Mouse (Mus musculus): ENCODE measurements around the gene Tifab. TPM values are rescaled to one million over a fixed set of nuclear protein-coding genes. Genes with fewer than 3 reads are reported as not detected.

Gene Tifab
- polyA plus RNA-seq, 1 experiment: 0.18 TPM

DNA sequence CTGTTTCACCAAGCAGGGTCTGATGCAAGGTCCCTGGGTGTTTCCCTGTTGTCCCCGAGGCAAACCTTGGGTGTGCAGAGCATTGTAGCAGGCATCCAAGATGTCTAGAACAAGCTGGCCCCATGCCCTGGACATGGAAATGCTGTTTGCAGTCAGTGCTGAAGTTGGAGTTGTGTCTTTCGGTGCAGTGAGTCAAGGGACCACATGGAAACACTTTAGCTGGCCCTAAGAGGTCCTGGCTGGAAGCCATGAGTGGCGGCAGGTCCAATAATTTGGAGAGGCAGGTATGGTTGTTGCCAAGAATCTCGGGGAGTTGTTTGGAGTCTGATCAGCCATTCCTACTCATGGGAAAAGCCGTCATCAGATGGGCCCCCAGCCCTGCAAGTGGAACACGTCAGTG lies 14.9 kb downstream of the Tifab start:
- no peak for TF ChIP-seq EP300 (IDR thresholded peaks at IDR 0.05; ENCODE audit: insufficient read depth, low read depth, low read length)
- no peak for TF ChIP-seq CTCF (IDR thresholded peaks at IDR 0.05; ENCODE audit: low read depth, low read length)
- no peak for TF ChIP-seq POLR2A (IDR thresholded peaks at IDR 0.05; ENCODE audit: insufficient read depth, low read length)
- Histone ChIP-seq H3K4me3 (ENCODE audit: low read depth, low read length) (no peak overlapping the region), H3K4me1 (ENCODE audit: control insufficient read depth, insufficient read depth, low read length) (no peaks in the 10 kb centered on the region), H3K27me3 (ENCODE audit: control insufficient read depth, insufficient read depth, low read length, poor library complexity, severe bottlenecking) (no peaks in the 10 kb centered on the region), H3K27ac (ENCODE audit: insufficient read depth, low read length) (no peak overlapping the region), H3K36me3 (ENCODE audit: control insufficient read depth, insufficient read depth, low read length, poor library complexity, severe bottlenecking) (no peaks in the 10 kb centered on the region), H3K9me3 (replicated peaks; ENCODE audit: control insufficient read depth, insufficient read depth, low read length, poor library complexity, severe bottlenecking) (no peaks in the 10 kb centered on the region), H3K9ac (ENCODE audit: low read depth, poor library complexity, severe bottlenecking) (no peak overlapping the region)

GRCm38 (mm10) chr13:56162859-56163258 lies 15.8 kb downstream of the Tifab start:
- H3K27me3 ChIP-seq (ENCODE audit: control insufficient read depth, insufficient read depth, low read length, poor library complexity, severe bottlenecking): no peaks in the 10 kb centered on the region
- H3K4me1 ChIP-seq (ENCODE audit: control insufficient read depth, insufficient read depth, low read length): no peaks in the 10 kb centered on the region
- no peaks in the 10 kb centered on the region for H3K9me3 ChIP-seq (replicated peaks; ENCODE audit: control insufficient read depth, insufficient read depth, low read length, poor library complexity, severe bottlenecking)
- no peaks in the 10 kb centered on the region for H3K36me3 ChIP-seq (ENCODE audit: control insufficient read depth, insufficient read depth, low read length, poor library complexity, severe bottlenecking)
- TF ChIP-seq POLR2A (IDR thresholded peaks at IDR 0.05; ENCODE audit: insufficient read depth, low read length) (no peak), CTCF (IDR thresholded peaks at IDR 0.05; ENCODE audit: low read depth, low read length) (no peak), EP300 (IDR thresholded peaks at IDR 0.05; ENCODE audit: insufficient read depth, low read depth, low read length) (no peak)
- no peak overlapping the region for H3K4me3 ChIP-seq (ENCODE audit: low read depth, low read length)
- H3K27ac ChIP-seq (ENCODE audit: insufficient read depth, low read length): no peak overlapping the region
- no peak overlapping the region for H3K9ac ChIP-seq (ENCODE audit: low read depth, poor library complexity, severe bottlenecking)

DNA sequence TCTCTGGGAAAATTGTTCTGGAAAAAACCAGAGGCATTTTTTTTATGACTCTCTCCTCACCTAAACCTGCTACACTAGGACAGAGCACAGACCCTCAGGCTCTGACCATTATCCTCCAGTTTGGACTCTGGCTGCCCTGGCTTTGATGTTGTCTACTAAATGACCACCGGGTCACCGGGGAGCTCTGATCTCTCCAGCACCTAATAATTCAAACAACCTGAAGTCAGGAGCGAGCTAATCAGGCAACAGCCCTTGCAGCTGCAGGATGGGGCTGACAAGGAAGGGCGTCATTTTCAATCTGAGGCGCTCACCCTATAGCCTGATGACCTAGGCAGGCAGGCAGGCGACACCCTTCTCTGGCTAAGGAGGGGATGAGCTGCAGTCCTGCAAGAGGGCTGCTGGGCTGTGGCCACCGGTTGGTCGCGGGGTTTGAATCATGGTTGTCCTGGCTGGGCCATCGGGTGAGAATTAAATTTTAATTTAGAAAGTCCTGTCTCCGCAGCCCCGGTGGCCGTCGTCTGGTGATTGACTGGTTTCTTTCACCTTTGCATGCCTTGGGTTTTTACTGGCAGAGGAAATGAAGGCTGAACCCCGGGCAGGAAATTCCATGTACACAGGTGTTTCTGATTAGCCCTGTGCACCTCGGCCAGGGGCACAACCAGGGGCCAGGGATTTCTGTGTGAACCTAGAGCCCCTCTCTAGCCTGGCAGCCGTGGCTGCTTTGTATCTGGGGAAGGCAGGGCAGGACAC lies 18.9 kb downstream of the Tifab start:
- no peak overlapping the region for H3K9ac ChIP-seq (ENCODE audit: low read depth, poor library complexity, severe bottlenecking)

GRCm38 (mm10) chr13:56159016-56159601 lies 19.6 kb downstream of the Tifab start:
- Histone ChIP-seq H3K9me3 (replicated peaks; ENCODE audit: control insufficient read depth, insufficient read depth, low read length, poor library complexity, severe bottlenecking) (no peaks in the 10 kb centered on the region), H3K27ac (ENCODE audit: insufficient read depth, low read length) (no peak overlapping the region), H3K36me3 (ENCODE audit: control insufficient read depth, insufficient read depth, low read length, poor library complexity, severe bottlenecking) (no peaks in the 10 kb centered on the region), H3K4me3 (ENCODE audit: low read depth, low read length) (peak overlapping the region; percentile 5; the same call in 1 of the 2 replicates), H3K4me1 (ENCODE audit: control insufficient read depth, insufficient read depth, low read length) (no peaks in the 10 kb centered on the region), H3K9ac (ENCODE audit: low read depth, poor library complexity, severe bottlenecking) (no peak overlapping the region), H3K27me3 (ENCODE audit: control insufficient read depth, insufficient read depth, low read length, poor library complexity, severe bottlenecking) (no peaks in the 10 kb centered on the region)
- no peak for TF ChIP-seq POLR2A (IDR thresholded peaks at IDR 0.05; ENCODE audit: insufficient read depth, low read length)

More for the DNA sequence above, 18.9 kb downstream of the Tifab start:
- no peak overlapping the region for H3K27ac ChIP-seq (ENCODE audit: insufficient read depth, low read length)
- no peak for TF ChIP-seq EP300 (IDR thresholded peaks at IDR 0.05; ENCODE audit: insufficient read depth, low read depth, low read length)
- TF ChIP-seq POLR2A (IDR thresholded peaks at IDR 0.05; ENCODE audit: insufficient read depth, low read length): no peak
- no peak for TF ChIP-seq CTCF (IDR thresholded peaks at IDR 0.05; ENCODE audit: low read depth, low read length)
- H3K4me3 ChIP-seq (ENCODE audit: low read depth, low read length): no peak overlapping the region
- no peaks in the 10 kb centered on the region for H3K4me1 ChIP-seq (ENCODE audit: control insufficient read depth, insufficient read depth, low read length)
- H3K36me3 ChIP-seq (ENCODE audit: control insufficient read depth, insufficient read depth, low read length, poor library complexity, severe bottlenecking): no peaks in the 10 kb centered on the region
- H3K9me3 ChIP-seq (replicated peaks; ENCODE audit: control insufficient read depth, insufficient read depth, low read length, poor library complexity, severe bottlenecking): no peaks in the 10 kb centered on the region
- H3K27me3 ChIP-seq (ENCODE audit: control insufficient read depth, insufficient read depth, low read length, poor library complexity, severe bottlenecking): no peaks in the 10 kb centered on the region

DNA sequence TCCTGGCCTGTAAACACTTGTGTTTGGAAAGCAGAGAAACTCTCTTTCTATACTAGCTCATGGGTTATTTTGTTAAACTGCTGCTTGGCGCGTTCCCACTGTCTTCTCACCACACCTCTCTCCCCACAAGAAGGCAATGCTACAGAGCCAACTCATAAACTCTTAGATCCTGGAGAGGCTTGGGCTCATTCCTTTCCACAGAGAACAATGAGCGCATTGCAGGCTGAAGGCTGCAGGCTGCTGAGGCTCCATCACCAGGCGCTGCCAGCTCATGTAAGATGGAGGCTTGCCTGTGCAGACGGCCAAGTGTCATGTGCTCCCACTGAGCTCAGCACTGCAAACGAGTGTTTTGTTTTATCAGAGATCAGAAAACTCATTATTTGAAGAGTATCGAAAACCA lies 23.0 kb downstream of the Tifab start:
- no peaks in the 10 kb centered on the region for H3K36me3 ChIP-seq (ENCODE audit: control insufficient read depth, insufficient read depth, low read length, poor library complexity, severe bottlenecking)
- H3K9me3 ChIP-seq (replicated peaks; ENCODE audit: control insufficient read depth, insufficient read depth, low read length, poor library complexity, severe bottlenecking): no peaks in the 10 kb centered on the region
- H3K4me1 ChIP-seq (ENCODE audit: control insufficient read depth, insufficient read depth, low read length): no peaks in the 10 kb centered on the region
- H3K4me3 ChIP-seq (ENCODE audit: low read depth, low read length): no peak overlapping the region
- no peak overlapping the region for H3K9ac ChIP-seq (ENCODE audit: low read depth, poor library complexity, severe bottlenecking)
- no peaks in the 10 kb centered on the region for H3K27me3 ChIP-seq (ENCODE audit: control insufficient read depth, insufficient read depth, low read length, poor library complexity, severe bottlenecking)
- H3K27ac ChIP-seq (ENCODE audit: insufficient read depth, low read length): no peak overlapping the region
- no peak for TF ChIP-seq EP300 (IDR thresholded peaks at IDR 0.05; ENCODE audit: insufficient read depth, low read depth, low read length)

DNA sequence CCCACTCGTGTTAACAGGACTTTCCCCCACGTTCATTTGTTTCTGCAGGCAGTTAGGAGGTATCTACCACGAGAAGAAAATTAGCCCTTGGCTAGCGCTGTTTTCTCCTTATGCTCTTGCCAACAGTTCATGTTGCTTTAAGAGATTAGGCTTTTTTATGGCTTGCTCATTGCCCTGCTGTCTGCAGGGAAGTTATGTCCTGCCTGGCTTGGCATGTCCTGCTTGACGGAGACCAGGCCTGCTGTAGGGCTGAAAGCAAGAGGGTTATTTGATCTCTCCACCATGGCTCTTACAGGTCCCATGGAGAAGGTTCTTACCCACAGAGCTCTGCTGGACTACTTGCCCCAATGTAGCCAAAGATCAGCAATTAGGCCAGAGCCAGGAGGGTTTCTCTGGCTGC lies 23.6 kb downstream of the Tifab start:
- Histone ChIP-seq H3K4me3 (ENCODE audit: low read depth, low read length) (no peak overlapping the region), H3K9me3 (replicated peaks; ENCODE audit: control insufficient read depth, insufficient read depth, low read length, poor library complexity, severe bottlenecking) (no peaks in the 10 kb centered on the region), H3K27ac (ENCODE audit: insufficient read depth, low read length) (no peak overlapping the region), H3K36me3 (ENCODE audit: control insufficient read depth, insufficient read depth, low read length, poor library complexity, severe bottlenecking) (no peaks in the 10 kb centered on the region), H3K9ac (ENCODE audit: low read depth, poor library complexity, severe bottlenecking) (no peak overlapping the region), H3K27me3 (ENCODE audit: control insufficient read depth, insufficient read depth, low read length, poor library complexity, severe bottlenecking) (no peaks in the 10 kb centered on the region), H3K4me1 (ENCODE audit: control insufficient read depth, insufficient read depth, low read length) (no peaks in the 10 kb centered on the region)
- no peak for TF ChIP-seq POLR2A (IDR thresholded peaks at IDR 0.05; ENCODE audit: insufficient read depth, low read length)
- no peak for TF ChIP-seq CTCF (IDR thresholded peaks at IDR 0.05; ENCODE audit: low read depth, low read length)
- TF ChIP-seq EP300 (IDR thresholded peaks at IDR 0.05; ENCODE audit: insufficient read depth, low read depth, low read length): no peak
